Mouse (Mus musculus): ENCODE results near the gene Brd7.
A peak's percentile ranks its signal among the peaks of the same experiment; 100 is the strongest.

Brd7 gene

DNA sequence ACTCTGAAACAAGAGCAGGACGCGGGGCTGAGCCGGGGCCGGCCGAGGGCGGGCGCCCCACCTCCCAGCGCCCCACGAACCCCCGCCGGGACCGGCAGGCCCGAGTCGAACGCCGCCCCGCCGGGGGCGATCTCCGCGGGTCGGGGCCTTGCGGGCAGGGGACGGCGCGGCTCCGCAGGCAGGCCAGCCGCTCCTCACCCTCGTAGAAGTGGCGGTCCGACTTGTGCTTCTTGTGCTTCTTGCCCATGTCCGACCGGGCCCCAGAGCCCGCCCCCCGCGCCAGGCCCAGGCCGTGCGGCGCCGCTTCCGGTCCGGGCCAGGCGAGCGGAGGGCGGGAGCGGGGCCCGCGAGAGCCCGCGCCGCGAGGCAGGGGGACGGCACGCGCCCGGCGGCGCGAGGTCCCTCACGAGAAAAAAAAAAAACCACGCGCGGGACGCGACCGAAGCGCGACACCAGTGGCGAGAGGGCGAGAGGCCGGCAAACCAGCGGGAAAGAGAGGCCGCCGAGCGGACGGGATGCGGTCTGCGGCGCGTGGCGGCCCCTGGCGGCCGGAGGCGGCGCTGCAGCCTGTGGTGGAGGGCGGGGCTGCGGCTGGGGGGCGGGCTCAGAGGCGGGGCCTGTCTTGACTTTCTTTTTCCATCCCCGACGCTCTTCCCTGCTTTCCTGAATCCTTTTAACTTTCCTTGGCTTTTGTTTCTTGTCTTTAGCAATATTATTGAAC is at the start of gene Brd7:
TSS of gene Brd7 (minus strand) at position 487 of the 721 bp plus-strand sequence.
- DNase-seq: peak; percentile 90

DNA sequence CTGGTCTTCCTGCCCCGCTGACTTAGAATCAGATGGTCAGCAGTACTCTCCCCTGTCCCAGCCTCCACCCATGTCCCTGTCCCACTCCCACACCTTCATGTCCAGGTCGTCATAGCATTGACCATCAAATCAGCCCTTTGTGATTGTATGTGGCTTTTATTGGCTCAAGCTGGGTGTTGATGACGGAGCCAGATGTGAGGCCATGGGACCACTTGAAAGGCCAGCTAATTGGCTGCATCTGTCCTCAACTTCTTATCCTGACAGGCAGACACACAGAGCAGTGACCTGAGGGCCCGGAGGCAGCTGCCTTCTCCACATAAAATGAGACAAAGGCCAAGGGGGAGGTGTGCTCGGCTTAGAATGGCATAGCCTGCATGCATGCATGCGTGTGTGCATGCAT is 49.5 kb upstream of the Brd7 start:
- no peak for DNase-seq

DNA sequence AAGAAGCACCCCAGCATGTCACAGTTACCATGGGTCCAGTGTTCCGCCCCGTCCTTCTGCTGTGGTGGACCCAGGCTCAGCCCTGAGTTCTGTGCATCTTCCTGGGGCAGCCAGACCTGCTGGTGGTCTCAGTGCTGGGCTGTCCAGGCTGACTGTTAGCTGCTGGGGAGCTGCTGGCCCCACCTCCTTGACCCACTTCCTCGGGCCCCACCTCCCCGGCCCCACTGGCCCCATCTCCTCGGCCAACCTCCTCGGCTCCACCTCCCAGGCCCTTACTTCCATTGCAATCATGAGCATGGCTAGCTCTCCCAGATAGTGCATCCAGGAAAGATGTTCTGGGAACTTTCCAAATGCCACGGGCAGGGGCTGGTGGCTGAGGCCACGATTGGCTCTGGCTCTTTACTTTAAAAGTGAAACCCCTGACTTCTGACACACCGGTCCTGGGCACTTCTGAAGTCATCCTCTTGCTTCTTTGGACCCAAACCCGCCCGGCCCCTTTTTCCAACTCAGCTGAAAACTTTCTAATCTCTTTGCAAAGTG is 47.5 kb upstream of the Brd7 start:
- no peak for DNase-seq

- no peak for DNase-seq
Observed at GRCm38 (mm10) chr8:88407716-88408115, 45.7 kb upstream of the Brd7 start.

- DNase-seq: no peak
Observed at GRCm38 (mm10) chr8:88398060-88398459, 36.1 kb upstream of the Brd7 start.

DNA sequence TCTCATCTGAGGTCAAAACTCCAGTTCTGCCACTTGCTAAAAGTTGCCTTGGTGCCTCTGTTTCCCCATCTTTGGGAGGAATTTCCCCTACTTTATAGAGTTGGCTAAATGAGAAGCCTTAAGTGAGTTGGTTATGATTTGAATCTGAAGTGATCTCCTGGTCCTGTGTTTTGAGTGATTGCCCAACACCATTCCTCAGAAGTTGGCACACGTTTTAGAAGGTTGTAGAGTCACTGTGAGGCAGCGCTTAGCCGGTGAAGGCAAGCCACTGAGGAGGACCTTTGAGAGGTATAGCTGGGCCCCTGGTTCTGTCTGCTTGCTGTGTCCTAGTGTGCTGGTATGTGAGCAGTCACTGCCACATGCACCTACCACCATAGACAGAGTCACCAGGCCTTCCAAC is 31.3 kb upstream of the Brd7 start:
- no peak for DNase-seq

DNA sequence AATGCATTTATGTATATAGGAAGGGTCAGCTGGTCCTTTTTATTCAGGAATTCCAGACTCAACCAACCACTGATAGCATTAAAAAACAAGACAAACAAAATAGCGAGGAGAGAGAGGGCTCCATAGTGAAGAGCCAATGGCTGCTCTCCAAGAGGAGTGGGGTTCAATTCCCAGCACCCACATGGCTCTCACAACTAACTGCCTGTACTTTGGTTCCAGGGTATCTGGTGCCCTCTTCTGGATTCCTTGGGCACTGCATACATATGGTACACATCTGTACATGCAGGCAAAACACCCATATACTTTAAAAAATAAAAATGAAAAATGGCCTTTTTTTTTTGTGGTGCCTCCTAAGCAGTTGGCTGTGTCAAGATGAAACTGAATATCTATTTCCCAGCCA is 28.8 kb upstream of the Brd7 start:
- DNase-seq: no peak

DNA sequence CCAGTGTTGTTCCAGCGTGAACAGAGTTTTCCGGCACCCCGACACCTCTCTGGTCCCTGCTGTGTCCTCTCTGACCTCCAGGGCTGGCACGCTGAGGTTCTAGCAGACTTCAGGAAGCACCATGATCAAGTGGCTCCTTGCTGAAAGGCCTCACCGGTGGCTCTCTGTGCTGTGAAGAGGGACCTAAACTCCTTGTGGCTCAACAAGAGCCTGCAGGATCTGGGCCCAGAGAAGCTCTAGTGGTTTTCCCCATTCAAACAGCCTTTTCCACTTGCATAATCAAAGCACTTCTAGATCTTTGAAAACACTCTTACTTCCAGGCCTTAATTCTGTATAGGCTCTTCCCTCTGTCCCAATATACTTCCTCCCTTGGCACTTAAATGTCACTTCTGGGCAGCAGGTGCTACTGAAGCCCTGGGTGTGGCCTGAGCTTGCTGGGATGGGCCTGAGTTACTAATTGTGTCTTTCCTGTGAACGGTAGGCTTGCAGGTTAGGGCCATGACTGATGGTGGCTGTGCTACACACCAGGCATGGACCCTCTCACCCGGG is 26.8 kb upstream of the Brd7 start:
- no peak for DNase-seq

- DNase-seq: no peak
Observed at GRCm38 (mm10) chr8:88387874-88388273, 25.9 kb upstream of the Brd7 start.

GRCm38 (mm10) chr8:88383164-88383556 is 21.2 kb upstream of the Brd7 start:
- DNase-seq: no peak

- no peak for DNase-seq
Observed at GRCm38 (mm10) chr8:88382311-88383163, 20.5 kb upstream of the Brd7 start.

GRCm38 (mm10) chr8:88380497-88380896 is 18.5 kb upstream of the Brd7 start:
- DNase-seq: no peak

- peak; percentile 75 for DNase-seq
Observed at GRCm38 (mm10) chr8:88376836-88377582, 15.0 kb upstream of the Brd7 start.

- no peak for DNase-seq
Observed at GRCm38 (mm10) chr8:88371522-88371921, 9.5 kb upstream of the Brd7 start.

DNA sequence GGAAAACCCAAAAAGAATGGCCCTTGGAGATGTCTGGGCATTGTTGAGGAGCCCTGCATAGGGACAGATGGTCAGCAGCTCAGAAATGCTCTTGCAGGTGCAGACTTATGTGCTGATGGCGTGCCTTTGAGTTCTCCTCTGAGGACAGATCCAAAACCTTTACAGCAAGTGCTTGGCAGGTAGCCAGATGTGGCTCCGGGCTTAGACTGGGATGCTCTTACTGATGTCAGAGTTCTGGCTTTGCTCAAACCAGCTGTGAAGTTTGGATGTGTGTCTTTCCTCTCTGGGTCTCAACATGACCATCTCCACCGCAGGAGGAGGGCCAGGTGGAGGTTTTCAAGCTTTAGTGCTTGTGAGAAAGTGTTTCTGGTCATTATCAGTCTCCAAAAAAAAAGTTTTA is 7.8 kb upstream of the Brd7 start:
- no peak for DNase-seq

DNA sequence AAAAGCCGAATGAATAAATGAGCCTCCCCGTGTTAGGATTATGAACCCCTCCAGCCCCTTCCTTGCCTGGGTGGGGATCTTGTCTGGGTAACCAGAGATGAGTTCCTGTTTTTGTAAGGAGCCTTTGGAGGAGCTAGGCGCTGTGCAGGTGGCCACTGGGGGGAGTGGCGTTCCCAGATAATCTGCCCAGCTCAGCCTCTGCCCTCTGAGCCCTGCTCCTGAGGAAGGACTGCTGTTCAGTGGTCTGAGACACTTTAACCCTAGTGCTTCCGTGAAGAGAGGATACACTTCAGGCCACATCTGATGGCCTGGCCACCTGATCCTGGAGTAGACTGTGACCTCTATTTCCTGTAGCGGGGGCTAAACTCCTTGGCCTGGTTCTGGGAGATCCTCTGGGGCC is 7.2 kb upstream of the Brd7 start:
- no peak for DNase-seq

GRCm38 (mm10) chr8:88362446-88363150 is 604 bp upstream of the Brd7 start:
- no peak for DNase-seq

- DNase-seq: peak; percentile 20
Observed at GRCm38 (mm10) chr8:88361044-88361707, 818 bp downstream of the Brd7 start.

GRCm38 (mm10) chr8:88359959-88360358 is 2.0 kb downstream of the Brd7 start:
- DNase-seq: no peak

DNA sequence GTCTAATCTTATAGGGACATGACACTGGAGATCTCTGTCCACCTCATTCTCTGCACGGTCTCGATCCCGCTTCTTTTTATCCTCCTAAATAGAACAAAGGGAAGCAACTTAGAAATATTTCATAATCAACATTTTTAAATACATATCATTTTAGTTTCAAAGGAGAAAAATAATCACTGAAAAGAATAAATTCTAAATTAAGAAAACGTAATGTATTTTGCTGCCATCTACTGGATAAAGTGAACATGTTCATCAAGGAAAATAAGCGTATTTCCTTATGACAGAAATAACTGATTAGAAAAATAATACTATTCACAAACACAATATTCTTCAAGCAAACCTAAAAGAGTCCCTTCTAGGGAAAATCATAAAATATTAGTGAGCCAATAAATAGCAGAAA is 4.0 kb downstream of the Brd7 start:
- no peak for DNase-seq

DNA sequence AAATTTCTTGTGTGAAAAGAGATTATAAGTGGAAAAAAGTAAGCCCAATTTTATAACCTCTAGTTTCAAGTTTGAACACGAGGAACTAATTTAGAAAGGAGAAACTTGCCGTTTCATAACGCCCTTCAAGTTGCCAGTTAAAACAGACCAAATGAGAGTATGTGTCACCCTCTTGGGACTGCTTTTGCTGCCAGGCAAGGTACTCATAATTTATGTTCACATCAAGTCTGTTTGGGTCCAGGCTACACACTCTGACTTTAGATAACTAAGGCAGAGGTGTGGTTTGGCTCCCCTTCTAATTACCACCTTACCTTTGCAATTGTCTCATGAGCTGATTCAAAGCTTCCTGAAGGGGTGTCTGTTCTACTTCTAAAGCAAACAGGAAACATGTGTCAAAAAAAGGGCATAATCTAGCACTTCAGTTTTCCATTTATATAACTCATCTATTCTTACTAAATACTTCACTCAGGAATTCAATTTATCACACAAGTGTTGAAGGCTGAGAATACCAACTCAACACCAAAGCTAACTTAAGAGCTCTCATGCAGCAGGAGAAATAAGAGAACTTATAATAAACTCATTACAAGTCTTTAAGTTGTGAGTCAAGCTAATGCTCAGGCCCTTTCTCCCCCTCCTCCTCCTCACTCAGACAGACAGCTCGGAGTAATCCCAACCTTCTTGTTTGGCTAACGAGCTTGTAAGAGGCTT is 4.6 kb downstream of the Brd7 start:
- no peak for DNase-seq
